Mouse (Mus musculus) stomach, embryonic 16.5 days (tissue): ENCODE measurements at regions not wholly inside any gene's neighbourhood (a gene's known extent, or its start where the extent isn't known, plus 50 kb on each side); places are given as distances from the start of the nearest gene placed in this dataset.

Experiments
- ATAC-seq: fragments of 200-750 bp; cut with Nextera tagmentation; 2 replicates; pipeline ENCODE4 v1.8.0; 2017; ENCODE audit warnings: moderate number of reproducible peaks, moderate TSS enrichment; ENCODE audit not compliant: insufficient read depth, low FRiP score
- H3K27ac ChIP-seq: fragments of 300-500 bp; sonication (generic); 2 replicates; pipeline ENCODE4 v1.5.1; 2014; ENCODE audit warnings: low read length
- H3K27me3 ChIP-seq: fragments of 300-500 bp; sonication (generic); 2 replicates; pipeline ENCODE4 v1.6.1; 2014; ENCODE audit warnings: low read length, control low read depth, mixed read lengths; ENCODE audit not compliant: control insufficient read depth, insufficient read depth
- H3K36me3 ChIP-seq: fragments of 300-500 bp; sonication (generic); 2 replicates; pipeline ENCODE4 v1.6.1; 2014; ENCODE audit warnings: low read length; ENCODE audit not compliant: control insufficient read depth, insufficient read depth
- H3K4me1 ChIP-seq: fragments of 300-500 bp; sonication (generic); 2 replicates; pipeline ENCODE4 v1.6.1; 2014; ENCODE audit warnings: low read length, control low read depth, mixed read lengths; ENCODE audit not compliant: control insufficient read depth, insufficient read depth
- H3K4me2 ChIP-seq: fragments of 300-500 bp; sonication (generic); 2 replicates; pipeline ENCODE4 v1.6.1; 2014; ENCODE audit warnings: low read depth, low read length, mixed read lengths
- H3K4me3 ChIP-seq: fragments of 300-500 bp; sonication (generic); replicated peaks from 2 replicates; pipeline ENCODE4 v1.5.1; 2014; ENCODE audit warnings: mild to moderate bottlenecking, low read length
- H3K9ac ChIP-seq: fragments of 300-500 bp; sonication (generic); 2 replicates; pipeline ENCODE4 v1.6.1; 2014; ENCODE audit warnings: low read length
- H3K9me3 ChIP-seq: fragments of 300-500 bp; sonication (generic); replicated peaks from 2 replicates; pipeline ENCODE4 v1.6.1; 2016; ENCODE audit warnings: low read length, control low read depth; ENCODE audit not compliant: control insufficient read depth
- WGBS: fragments of 180-500 bp; shearing (Covaris S2); extraction: QIAGEN DNeasy Blood & Tissue Kit; methylation state at CpG from one replicate; pipeline ENCODE4 v1.1.7; 2014; 5-methylcytosine and 5-hydroxymethylcytosine counted together

DNA sequence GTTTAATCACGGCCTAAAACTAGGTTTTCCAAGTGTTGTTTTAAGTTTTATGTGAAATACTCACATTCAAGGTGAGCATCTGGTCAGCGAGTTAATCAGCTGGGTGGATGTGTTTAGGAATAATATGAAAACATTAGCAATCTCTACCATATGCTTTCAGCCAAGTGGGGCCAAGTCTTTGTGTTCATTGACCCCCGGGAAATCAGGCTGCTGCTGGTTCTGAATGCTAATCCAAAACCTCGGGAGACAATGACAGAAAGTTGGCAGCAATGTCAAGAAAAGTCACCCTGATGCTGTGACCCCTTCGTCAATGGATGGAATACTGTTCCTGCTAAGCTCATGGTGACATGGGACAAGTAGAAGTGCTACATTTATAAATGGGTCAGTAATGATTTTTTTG, 216.2 kb downstream of the Lipi start:
- no peak overlapping the region for H3K4me2 ChIP-seq
- no peak for ATAC-seq
- no peak overlapping the region for H3K9ac ChIP-seq
- no peaks in the 10 kb centered on the region for H3K9me3 ChIP-seq
- WGBS: 63% methylated on average over 5 of the region's 5 CpGs
- H3K27me3 ChIP-seq: no peaks in the 10 kb centered on the region
- no peaks in the 10 kb centered on the region for H3K36me3 ChIP-seq
- H3K27ac ChIP-seq: no peak overlapping the region
- H3K4me3 ChIP-seq: no peak overlapping the region
- H3K4me1 ChIP-seq: no peaks in the 10 kb centered on the region

GRCm38 (mm10) chr16:75366727-75367126, 219.1 kb downstream of the Lipi start:
- no peaks in the 10 kb centered on the region for H3K9me3 ChIP-seq
- 57% methylated on average over 4 of the region's 4 CpGs for WGBS
- no peak overlapping the region for H3K9ac ChIP-seq
- ATAC-seq: no peak
- H3K4me3 ChIP-seq: no peak overlapping the region
- no peaks in the 10 kb centered on the region for H3K36me3 ChIP-seq
- H3K4me2 ChIP-seq: no peak overlapping the region
- H3K27me3 ChIP-seq: no peaks in the 10 kb centered on the region
- H3K4me1 ChIP-seq: no peaks in the 10 kb centered on the region
- H3K27ac ChIP-seq: no peak overlapping the region

- 49% methylated on average over 8 of the region's 8 CpGs for WGBS
- H3K36me3 ChIP-seq: no peaks in the 10 kb centered on the region
- H3K27me3 ChIP-seq: no peaks in the 10 kb centered on the region
- no peak overlapping the region for H3K4me3 ChIP-seq
- no peak overlapping the region for H3K27ac ChIP-seq
- H3K9ac ChIP-seq: no peak overlapping the region
- H3K9me3 ChIP-seq: no peaks in the 10 kb centered on the region
- no peaks in the 10 kb centered on the region for H3K4me1 ChIP-seq
- no peak for ATAC-seq
- H3K4me2 ChIP-seq: no peak overlapping the region
Observed at GRCm38 (mm10) chr16:75365361-75365994, 220.4 kb downstream of the Lipi start.

GRCm38 (mm10) chr16:75362095-75362494, 223.8 kb downstream of the Lipi start:
- Histone ChIP-seq H3K27ac (no peak overlapping the region), H3K9ac (no peak overlapping the region), H3K4me1 (no peaks in the 10 kb centered on the region), H3K4me2 (no peak overlapping the region), H3K36me3 (no peaks in the 10 kb centered on the region), H3K9me3 (no peaks in the 10 kb centered on the region), H3K27me3 (no peaks in the 10 kb centered on the region), H3K4me3 (no peak overlapping the region)
- ATAC-seq: no peak
- WGBS: 70% methylated on average over 4 of the region's 4 CpGs

DNA sequence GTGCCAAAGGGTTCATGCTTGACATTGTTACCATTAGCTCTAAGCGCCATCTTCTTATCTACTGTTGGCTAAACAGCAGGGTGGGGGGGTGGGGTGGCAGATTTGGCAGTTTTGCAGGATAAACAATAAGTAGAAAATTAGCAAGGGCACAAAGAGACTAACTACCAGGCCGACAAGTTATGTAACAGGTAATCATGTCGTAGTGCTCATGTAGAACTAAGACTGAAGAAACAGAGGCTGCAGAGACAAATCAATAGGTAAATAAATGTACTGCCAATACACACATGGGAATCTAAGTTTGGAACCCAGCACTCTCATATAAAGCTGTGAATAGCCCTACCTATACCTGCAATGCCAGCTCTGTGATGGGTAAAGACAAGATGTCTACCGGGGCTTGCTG, 225.1 kb downstream of the Lipi start:
- Histone ChIP-seq H3K36me3 (no peaks in the 10 kb centered on the region), H3K9me3 (no peaks in the 10 kb centered on the region), H3K4me1 (no peaks in the 10 kb centered on the region), H3K4me3 (no peak overlapping the region), H3K27ac (no peak overlapping the region), H3K4me2 (no peak overlapping the region), H3K27me3 (no peaks in the 10 kb centered on the region), H3K9ac (no peak overlapping the region)
- no peak for ATAC-seq
- 76% methylated on average over 4 of the region's 4 CpGs for WGBS

DNA sequence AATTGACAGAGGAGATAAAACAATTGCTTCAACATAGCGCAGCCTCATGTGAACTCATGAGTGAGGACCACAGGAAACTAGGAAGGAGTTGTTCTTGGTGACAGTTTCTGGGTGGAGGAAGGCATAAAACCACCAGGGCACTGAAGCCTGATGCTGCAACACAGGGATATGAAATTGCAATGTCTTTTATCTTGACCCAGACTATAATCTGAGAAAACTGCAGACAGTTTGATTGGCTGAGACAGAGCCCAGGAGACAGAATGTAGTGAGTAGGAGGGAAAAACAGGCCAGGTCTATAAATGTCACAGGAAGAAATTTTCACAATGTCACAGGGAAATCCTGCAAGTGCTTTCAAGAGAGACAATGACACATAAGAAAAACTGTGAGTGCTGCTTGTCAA, 232.5 kb downstream of the Lipi start:
- no peak overlapping the region for H3K4me3 ChIP-seq
- WGBS: 75% methylated on average over 1 of the region's 1 CpGs

DNA sequence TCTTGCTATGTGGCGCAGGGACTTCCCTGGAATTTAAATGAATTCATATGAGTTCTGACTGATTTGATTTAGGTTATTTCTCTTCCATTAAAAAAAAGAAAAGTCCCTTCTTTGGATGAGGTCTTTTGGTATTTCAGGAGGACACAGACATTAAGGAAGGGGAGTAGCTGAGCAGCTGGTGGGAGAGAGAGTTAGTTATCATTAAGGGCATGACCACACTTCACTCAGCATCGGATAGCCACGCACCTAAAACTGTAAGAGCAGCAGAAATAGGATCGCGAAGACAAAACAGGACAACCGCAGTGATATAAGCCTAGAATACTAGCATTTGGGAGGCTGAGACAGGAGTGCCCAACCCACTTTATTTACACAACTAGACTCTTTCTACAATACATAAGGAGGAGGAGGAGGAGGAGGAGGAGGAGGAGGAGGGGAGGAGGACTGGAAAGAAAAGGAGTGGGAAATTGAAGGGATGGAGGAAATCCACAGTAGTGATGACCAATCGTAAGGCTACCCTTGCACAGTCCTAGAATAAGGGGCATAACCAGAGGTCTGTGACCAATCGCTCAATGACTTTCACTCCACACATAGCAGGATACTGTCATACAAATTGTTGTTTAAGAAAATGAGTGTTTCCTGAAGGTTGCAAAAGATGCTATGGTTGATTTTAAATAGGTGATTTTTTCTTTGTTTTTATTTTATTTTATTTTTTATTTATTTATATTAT, 241.5 kb downstream of the Lipi start:
- Histone ChIP-seq H3K27me3 (no peaks in the 10 kb centered on the region), H3K4me1 (no peaks in the 10 kb centered on the region; the same call in 1 of the 2 replicates), H3K27ac (no peak overlapping the region), H3K9me3 (no peaks in the 10 kb centered on the region), H3K4me2 (no peak overlapping the region), H3K4me3 (no peak overlapping the region), H3K36me3 (no peaks in the 10 kb centered on the region), H3K9ac (no peak overlapping the region)
- ATAC-seq: no peak
- 79% methylated on average over 8 of the region's 8 CpGs for WGBS

More for the DNA sequence above, 232.5 kb downstream of the Lipi start:
- no peak overlapping the region for H3K27ac ChIP-seq
- no peak for ATAC-seq
- H3K4me2 ChIP-seq: no peak overlapping the region
- no peaks in the 10 kb centered on the region for H3K4me1 ChIP-seq
- no peak overlapping the region for H3K9ac ChIP-seq
- H3K36me3 ChIP-seq: no peaks in the 10 kb centered on the region
- H3K27me3 ChIP-seq: no peaks in the 10 kb centered on the region
- H3K9me3 ChIP-seq: no peaks in the 10 kb centered on the region

GRCm38 (mm10) chr16:75343028-75343901, 242.6 kb downstream of the Lipi start:
- no peak for ATAC-seq
- peak overlapping the region; percentile 42 for H3K4me2 ChIP-seq

DNA sequence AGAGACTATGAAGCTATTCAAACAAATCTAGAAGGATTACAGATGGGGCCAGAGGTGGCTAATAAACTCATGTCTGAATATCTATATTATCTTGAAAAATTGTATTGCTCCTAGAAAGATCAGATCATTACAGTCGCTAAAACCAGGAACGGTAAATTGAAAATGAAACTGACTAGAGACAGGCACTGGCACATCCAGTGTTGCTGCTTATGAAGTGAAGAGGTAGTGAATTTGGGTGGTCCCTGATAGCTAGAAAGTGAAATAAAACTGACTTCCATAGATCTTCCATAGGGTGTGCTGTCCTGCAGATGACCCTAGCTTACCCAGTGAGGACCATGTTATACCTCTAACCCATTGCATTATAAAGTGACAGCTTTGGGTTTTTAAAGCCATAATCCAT, 251.6 kb downstream of the Lipi start:
- Histone ChIP-seq H3K4me2 (no peak overlapping the region), H3K9me3 (no peaks in the 10 kb centered on the region), H3K4me3 (no peak overlapping the region), H3K27ac (no peak overlapping the region), H3K4me1 (no peaks in the 10 kb centered on the region), H3K9ac (no peak overlapping the region), H3K27me3 (no peaks in the 10 kb centered on the region), H3K36me3 (no peaks in the 10 kb centered on the region)
- 63% methylated on average over 2 of the region's 2 CpGs for WGBS
- ATAC-seq: no peak

More at GRCm38 (mm10) chr16:75343028-75343901, 242.6 kb downstream of the Lipi start:
- Histone ChIP-seq H3K27me3 (no peaks in the 10 kb centered on the region), H3K4me3 (peak overlapping the region; percentile 19), H3K36me3 (no peaks in the 10 kb centered on the region), H3K27ac (no peak overlapping the region), H3K4me1 (no peaks in the 10 kb centered on the region; the same call in 1 of the 2 replicates), H3K9ac (0 out of 2 replicates have a peak overlapping the region, but pooled peaks have one; percentile 35), H3K9me3 (no peaks in the 10 kb centered on the region)
- WGBS: 27% methylated on average over 10 of the region's 11 CpGs
